Mouse (Mus musculus) forebrain, embryonic 16.5 days (tissue): ENCODE measurements around the gene Cd5l. TPM values are rescaled to one million over a fixed set of nuclear protein-coding genes. Genes with fewer than 3 reads are reported as not detected.

Experiments
- ATAC-seq: fragments of 200-750 bp; cut with Nextera tagmentation; 2 replicates; pipeline ENCODE4 v1.8.0; 2017; ENCODE audit warnings: mild to moderate bottlenecking, moderate library complexity
- H3K27ac ChIP-seq: fragments of 300-500 bp; sonication (generic); 2 replicates; pipeline ENCODE4 v1.5.1; 2014; ENCODE audit warnings: low read length, control low read depth
- H3K27me3 ChIP-seq: fragments of 300-500 bp; sonication (generic); replicated peaks from 2 replicates; pipeline ENCODE4 v1.6.1; 2014; ENCODE audit warnings: low read length; ENCODE audit not compliant: control insufficient read depth, insufficient read depth
- H3K36me3 ChIP-seq: fragments of 300-500 bp; sonication (generic); 2 replicates; pipeline ENCODE4 v1.6.1; 2014; ENCODE audit not compliant: control insufficient read depth, insufficient read depth
- H3K4me1 ChIP-seq: fragments of 300-500 bp; sonication (generic); replicated peaks from 2 replicates; pipeline ENCODE4 v1.6.1; 2014; ENCODE audit warnings: low read length; ENCODE audit not compliant: control insufficient read depth, insufficient read depth
- H3K4me2 ChIP-seq: fragments of 300-500 bp; sonication (generic); 2 replicates; pipeline ENCODE4 v1.6.1; 2014; ENCODE audit warnings: mild to moderate bottlenecking, low read length, control low read depth
- H3K4me3 ChIP-seq: fragments of 300-500 bp; sonication (generic); replicated peaks from 2 replicates; pipeline ENCODE4 v1.5.1; 2014; ENCODE audit warnings: mild to moderate bottlenecking, low read length, control low read depth
- H3K9ac ChIP-seq: fragments of 300-500 bp; sonication (generic); replicated peaks from 2 replicates; pipeline ENCODE4 v1.6.1; 2014; ENCODE audit warnings: low read depth, low read length, control low read depth
- H3K9me3 ChIP-seq: fragments of 300-500 bp; sonication (generic); 2 replicates; pipeline ENCODE4 v1.6.1; 2016; ENCODE audit warnings: low read length; ENCODE audit not compliant: control insufficient read depth
- WGBS: fragments of 180-500 bp; shearing (Covaris S2); extraction: QIAGEN DNeasy Blood & Tissue Kit; methylation state at CpG from one replicate; pipeline ENCODE4 v1.1.7; 2014; 5-methylcytosine and 5-hydroxymethylcytosine counted together
- polyA plus RNA-seq: library from polyadenylated mRNA; unstranded; fragments of >200 nt; fragmentation: Nextera tagmentation; extraction: Ambion mirVana; gene quantifications from 2 replicates; pipeline ENCODE4 v1.2.1, GENCODE M21; 2015

Gene Cd5l
- polyA plus RNA-seq, 1 experiment from 2014 or later, result not detected

DNA sequence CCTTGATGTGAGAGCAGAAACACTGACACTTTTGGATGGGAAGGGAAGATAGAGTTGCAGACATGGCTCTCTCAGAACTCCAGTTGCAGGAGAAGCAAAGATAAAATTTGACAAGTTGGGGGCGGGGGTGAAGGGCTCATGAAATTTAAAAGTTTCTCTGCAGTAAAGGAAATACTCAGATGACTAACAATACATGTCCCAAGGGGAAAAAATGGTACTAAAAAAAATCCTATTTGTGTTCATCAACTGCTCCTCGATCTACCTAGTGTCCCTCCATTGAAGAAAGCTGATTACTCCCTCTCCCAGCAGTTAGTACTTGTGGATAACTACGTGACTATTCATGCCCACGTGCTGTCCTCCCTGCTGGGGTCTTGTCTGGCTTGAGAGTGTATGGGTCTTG, 41.1 kb downstream of the Cd5l start:
- 64% methylated on average over 4 of the region's 4 CpGs for WGBS
- H3K4me3 ChIP-seq, result no peak overlapping the region
- H3K4me1 ChIP-seq, result no peaks in the 10 kb centered on the region
- no peaks in the 10 kb centered on the region for H3K9me3 ChIP-seq
- no peak overlapping the region for H3K27ac ChIP-seq
- no peak overlapping the region for H3K4me2 ChIP-seq
- no peaks in the 10 kb centered on the region for H3K27me3 ChIP-seq
- H3K36me3 ChIP-seq, result no peaks in the 10 kb centered on the region
- no peak overlapping the region for H3K9ac ChIP-seq
- ATAC-seq, result no peak

DNA sequence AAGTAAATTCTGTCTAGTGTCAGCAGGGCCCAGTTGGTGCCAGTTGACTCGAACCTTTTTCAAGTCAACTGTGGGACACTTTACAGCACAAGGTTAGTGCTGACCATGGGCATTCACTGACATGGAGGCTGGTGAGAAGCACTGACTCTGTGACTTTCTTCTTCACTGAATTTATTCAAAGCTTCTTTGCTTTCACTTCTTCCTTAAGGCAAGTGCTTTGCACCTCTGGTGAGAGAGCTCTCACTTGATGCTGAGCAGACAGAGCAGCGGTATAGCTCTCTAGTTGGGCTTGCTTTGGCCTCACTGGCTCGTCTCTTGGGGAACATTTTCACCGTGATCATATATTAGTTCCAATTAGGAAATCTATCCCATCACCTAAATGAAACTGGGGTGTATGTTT, 42.2 kb downstream of the Cd5l start:
- Histone ChIP-seq H3K4me1 (no peaks in the 10 kb centered on the region), H3K4me2 (no peak overlapping the region), H3K36me3 (no peaks in the 10 kb centered on the region), H3K9me3 (no peaks in the 10 kb centered on the region), H3K27ac (no peak overlapping the region), H3K4me3 (no peak overlapping the region), H3K9ac (no peak overlapping the region), H3K27me3 (no peaks in the 10 kb centered on the region)
- ATAC-seq, result no peak
- 85% methylated on average over 4 of the region's 4 CpGs for WGBS

DNA sequence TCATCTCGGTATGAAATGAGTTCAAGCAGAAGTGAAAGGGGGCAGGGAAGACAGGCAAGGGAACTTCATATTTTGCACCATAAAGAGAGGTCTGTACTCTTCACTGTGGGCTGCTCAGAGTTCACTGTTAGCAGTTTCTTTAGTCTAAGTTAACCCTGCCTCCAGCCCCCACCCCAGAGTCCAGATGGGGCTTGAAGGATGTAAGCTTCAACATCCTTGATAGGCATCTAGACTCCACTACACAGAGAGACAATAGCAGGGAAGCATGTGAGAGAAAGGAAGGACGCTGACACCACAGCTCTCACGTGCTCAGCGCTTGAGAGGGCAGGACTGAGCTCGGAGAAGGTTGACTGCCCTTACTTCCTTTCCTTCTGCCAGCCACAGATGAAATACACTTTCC, 43.6 kb downstream of the Cd5l start:
- H3K36me3 ChIP-seq, result no peaks in the 10 kb centered on the region
- no peak overlapping the region for H3K4me2 ChIP-seq
- no peak overlapping the region for H3K27ac ChIP-seq
- no peak overlapping the region for H3K9ac ChIP-seq
- 74% methylated on average over 5 of the region's 5 CpGs for WGBS
- H3K27me3 ChIP-seq, result no peaks in the 10 kb centered on the region
- H3K4me1 ChIP-seq, result no peaks in the 10 kb centered on the region
- ATAC-seq, result no peak
- H3K9me3 ChIP-seq, result no peaks in the 10 kb centered on the region
- H3K4me3 ChIP-seq, result no peak overlapping the region

DNA sequence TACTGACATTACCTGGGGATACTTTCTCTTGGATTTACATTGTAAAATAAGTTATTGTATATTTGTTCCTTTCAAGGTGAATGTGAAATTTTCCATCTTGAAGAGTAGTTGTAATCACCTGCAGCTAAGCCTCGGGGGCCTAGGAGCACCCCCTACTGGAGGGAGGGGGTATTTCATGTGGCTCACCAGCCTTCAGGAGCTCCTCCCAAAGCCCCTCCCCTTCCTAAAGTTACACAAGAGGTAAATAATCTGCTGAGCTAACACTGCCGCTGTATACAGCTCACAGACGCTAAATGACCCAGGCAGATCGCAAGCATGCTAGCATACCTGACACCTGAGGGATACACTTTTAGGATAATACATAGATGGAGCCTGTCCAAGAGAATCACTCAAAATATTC, 50.5 kb downstream of the Cd5l start:
- Histone ChIP-seq H3K27ac (no peak overlapping the region), H3K36me3 (no peaks in the 10 kb centered on the region), H3K4me1 (no peaks in the 10 kb centered on the region), H3K9ac (no peak overlapping the region), H3K9me3 (no peaks in the 10 kb centered on the region), H3K4me3 (no peak overlapping the region), H3K27me3 (no peaks in the 10 kb centered on the region), H3K4me2 (no peak overlapping the region)
- 23% methylated on average over 4 of the region's 4 CpGs for WGBS
- ATAC-seq, result no peak

DNA sequence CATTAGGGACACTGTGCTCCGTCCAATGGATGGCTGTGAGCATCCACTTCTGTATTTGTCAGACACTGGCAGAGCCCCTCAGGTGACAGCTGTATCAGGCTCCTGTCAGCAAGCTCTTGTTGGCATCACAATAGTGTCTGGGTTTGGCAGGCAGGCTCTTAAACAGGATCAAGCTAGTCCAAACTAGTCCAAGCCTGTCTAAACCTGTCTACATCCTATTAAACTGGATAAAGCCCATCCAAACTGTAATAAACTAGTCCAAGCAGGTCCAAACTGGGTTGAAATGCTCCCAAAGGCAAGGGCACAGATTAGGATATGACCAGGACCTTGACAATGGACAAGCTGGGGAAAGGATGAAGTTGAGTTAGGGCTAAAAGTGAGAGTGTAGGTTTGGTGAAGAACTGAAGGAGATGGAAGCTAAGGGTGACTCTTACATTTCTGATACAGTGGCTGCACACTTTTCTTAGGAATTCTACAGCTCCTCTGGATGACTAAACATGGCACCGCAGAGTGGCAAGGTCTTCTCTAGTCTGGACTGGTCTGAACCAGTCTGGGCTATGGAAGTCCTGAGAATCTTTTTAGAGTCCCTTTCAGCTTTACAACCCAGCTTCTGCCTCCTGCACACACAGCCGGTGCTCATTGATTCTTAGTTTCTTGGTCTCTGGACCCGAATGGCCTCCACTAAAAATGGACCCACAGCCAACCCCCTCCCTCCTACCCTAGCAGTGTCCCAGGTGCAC, 51.7 kb downstream of the Cd5l start:
- no peaks in the 10 kb centered on the region for H3K27me3 ChIP-seq
- no peak overlapping the region for H3K4me3 ChIP-seq
- no peaks in the 10 kb centered on the region for H3K4me1 ChIP-seq
- H3K27ac ChIP-seq, result no peak overlapping the region
- no peaks in the 10 kb centered on the region for H3K36me3 ChIP-seq
- H3K9ac ChIP-seq, result no peak overlapping the region
- H3K9me3 ChIP-seq, result no peaks in the 10 kb centered on the region
- 83% methylated on average over 4 of the region's 4 CpGs for WGBS
- ATAC-seq, result no peak
- no peak overlapping the region for H3K4me2 ChIP-seq

DNA sequence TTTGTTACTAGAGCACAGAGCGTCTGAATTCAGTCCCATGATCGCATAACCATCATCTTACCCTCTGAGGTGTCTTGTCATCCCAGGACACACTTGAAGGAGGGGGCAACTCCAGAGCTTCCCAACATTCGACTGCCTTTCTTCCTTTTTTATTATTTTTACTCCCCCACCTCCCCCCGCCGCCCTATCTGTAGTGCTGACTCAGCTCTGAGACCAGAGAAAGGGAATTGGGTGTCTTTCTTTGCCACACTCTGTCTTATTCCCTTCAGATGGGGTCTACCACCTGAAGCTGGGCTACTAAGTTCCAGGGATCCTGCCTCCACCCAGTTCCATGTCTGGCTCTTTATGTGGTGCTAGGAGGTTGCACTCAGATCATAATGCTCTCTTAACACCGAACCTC, 52.9 kb downstream of the Cd5l start:
- Histone ChIP-seq H3K4me3 (no peak overlapping the region), H3K36me3 (no peaks in the 10 kb centered on the region), H3K27me3 (no peaks in the 10 kb centered on the region), H3K4me2 (no peak overlapping the region), H3K9ac (no peak overlapping the region), H3K4me1 (no peaks in the 10 kb centered on the region), H3K27ac (no peak overlapping the region), H3K9me3 (no peaks in the 10 kb centered on the region)
- no peak for ATAC-seq
- 88% methylated on average over 6 of the region's 6 CpGs for WGBS

DNA sequence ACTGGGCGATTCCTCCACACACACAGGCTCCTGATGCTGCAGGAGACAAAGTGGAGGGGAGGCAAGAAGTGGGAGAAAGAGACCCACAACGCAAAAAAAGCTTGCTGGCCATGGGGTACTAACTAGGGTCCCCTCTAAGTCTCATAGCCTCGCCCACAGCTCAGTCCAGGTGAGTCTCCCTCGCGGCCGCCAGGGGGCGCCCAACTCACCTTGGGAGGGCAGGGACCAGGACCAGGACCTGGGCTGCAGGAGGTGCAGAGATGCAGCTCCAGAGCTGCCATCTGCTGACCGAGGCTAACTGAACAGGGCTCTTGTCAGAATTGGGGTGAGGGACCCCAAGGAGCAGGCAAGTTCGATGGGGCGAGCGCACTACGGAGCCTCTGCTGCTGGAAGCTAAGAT, 53.5 kb downstream of the Cd5l start:
- no peaks in the 10 kb centered on the region for H3K27me3 ChIP-seq
- WGBS, result 11% methylated on average over 12 of the region's 12 CpGs
- no peak overlapping the region for H3K4me2 ChIP-seq
- H3K4me3 ChIP-seq, result no peak overlapping the region
- no peaks in the 10 kb centered on the region for H3K36me3 ChIP-seq
- peak; percentile 58; the same call in 1 of the 2 replicates for ATAC-seq
- H3K27ac ChIP-seq, result no peak overlapping the region
- H3K4me1 ChIP-seq, result no peaks in the 10 kb centered on the region
- H3K9ac ChIP-seq, result no peak overlapping the region
- H3K9me3 ChIP-seq, result no peaks in the 10 kb centered on the region

DNA sequence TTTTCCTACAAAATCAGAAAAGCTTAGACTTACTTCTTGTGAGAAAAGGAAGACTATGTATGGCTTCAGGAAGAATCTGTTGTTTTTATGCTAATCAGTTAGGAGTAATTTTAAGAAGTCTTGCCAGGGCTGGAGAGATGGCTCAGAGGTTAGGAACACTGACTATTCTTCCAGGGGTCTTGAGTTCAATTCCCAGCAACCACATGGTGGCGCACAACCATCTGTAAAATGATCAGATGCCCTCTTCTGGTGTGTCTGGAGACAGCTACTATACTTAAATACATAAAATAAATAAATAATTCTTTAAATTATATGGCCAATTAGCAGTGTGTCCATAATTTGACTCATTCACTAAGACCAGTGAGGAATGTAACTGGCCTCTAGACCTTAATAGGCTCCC, 63.0 kb downstream of the Cd5l start:
- Histone ChIP-seq H3K9me3 (no peaks in the 10 kb centered on the region), H3K36me3 (no peaks in the 10 kb centered on the region)
- no peak for ATAC-seq

More for the DNA sequence above, 63.0 kb downstream of the Cd5l start:
- no peaks in the 10 kb centered on the region for H3K27me3 ChIP-seq
- H3K9ac ChIP-seq, result no peak overlapping the region
- H3K4me1 ChIP-seq, result no peaks in the 10 kb centered on the region
- no peak overlapping the region for H3K4me2 ChIP-seq
- no peak overlapping the region for H3K27ac ChIP-seq
- 57% methylated on average over 1 of the region's 1 CpGs for WGBS
- H3K4me3 ChIP-seq, result no peak overlapping the region
